Mouse (Mus musculus): ENCODE results near the gene Spag16. TPM values are rescaled to one million over a fixed set of nuclear protein-coding genes. Genes with fewer than 3 reads are reported as not detected.

Spag16 gene
- polyA plus RNA-seq, 1 experiment = not detected

- TF ChIP-seq POLR2A (IDR thresholded peaks at IDR 0.05; ENCODE audit: borderline replicate concordance, control insufficient read depth, low read depth, low read length) (no peak), CTCF (IDR thresholded peaks at IDR 0.05; ENCODE audit: control insufficient read depth, insufficient read depth, low read length) (no peak)
- 74% methylated on average over 2 of the region's 2 CpGs for WGBS
These were observed 308.8 kb downstream of the Spag16 start for GRCm38 (mm10) chr1:70135547-70135946.

GRCm38 (mm10) chr1:70165343-70166158 is 338.8 kb downstream of the Spag16 start:
- TF ChIP-seq CTCF (IDR thresholded peaks at IDR 0.05; ENCODE audit: control insufficient read depth, insufficient read depth, low read length) (no peak), POLR2A (IDR thresholded peaks at IDR 0.05; ENCODE audit: borderline replicate concordance, control insufficient read depth, low read depth, low read length) (no peak)
- H3K4me3 ChIP-seq (replicated peaks; ENCODE audit: control insufficient read depth, low read depth, low read length) = no peak overlapping the region
- no peak overlapping the region for H3K27ac ChIP-seq (ENCODE audit: control insufficient read depth, insufficient read depth, low read depth, low read length, poor library complexity)
- no peaks in the 10 kb centered on the region for H3K4me1 ChIP-seq (ENCODE audit: control insufficient read depth, insufficient read depth, low read length)
- WGBS = 65% methylated on average over 3 of the region's 3 CpGs

More at GRCm38 (mm10) chr1:70135547-70135946, 308.8 kb downstream of the Spag16 start:
- H3K4me3 ChIP-seq (replicated peaks; ENCODE audit: control insufficient read depth, low read depth, low read length) = no peak overlapping the region
- H3K27ac ChIP-seq (ENCODE audit: control insufficient read depth, insufficient read depth, low read depth, low read length, poor library complexity) = no peak overlapping the region
- no peaks in the 10 kb centered on the region for H3K4me1 ChIP-seq (ENCODE audit: control insufficient read depth, insufficient read depth, low read length)

GRCm38 (mm10) chr1:70180123-70180741 is 353.5 kb downstream of the Spag16 start:
- Histone ChIP-seq H3K27ac (ENCODE audit: control insufficient read depth, insufficient read depth, low read depth, low read length, poor library complexity) (no peak overlapping the region), H3K4me3 (replicated peaks; ENCODE audit: control insufficient read depth, low read depth, low read length) (no peak overlapping the region), H3K4me1 (ENCODE audit: control insufficient read depth, insufficient read depth, low read length) (no peaks in the 10 kb centered on the region)
- WGBS = 26% methylated on average over 4 of the region's 4 CpGs
- TF ChIP-seq CTCF (IDR thresholded peaks at IDR 0.05; ENCODE audit: control insufficient read depth, insufficient read depth, low read length) (no peak), POLR2A (IDR thresholded peaks at IDR 0.05; ENCODE audit: borderline replicate concordance, control insufficient read depth, low read depth, low read length) (no peak)

GRCm38 (mm10) chr1:70264815-70265214 is 438.0 kb downstream of the Spag16 start:
- Histone ChIP-seq H3K4me1 (ENCODE audit: control insufficient read depth, insufficient read depth, low read length) (no peaks in the 10 kb centered on the region), H3K4me3 (replicated peaks; ENCODE audit: control insufficient read depth, low read depth, low read length) (no peak overlapping the region), H3K27ac (ENCODE audit: control insufficient read depth, insufficient read depth, low read depth, low read length, poor library complexity) (no peak overlapping the region)
- WGBS = 82% methylated on average over 9 of the region's 9 CpGs
- TF ChIP-seq CTCF (IDR thresholded peaks at IDR 0.05; ENCODE audit: control insufficient read depth, insufficient read depth, low read length) = no peak
- no peak for TF ChIP-seq POLR2A (IDR thresholded peaks at IDR 0.05; ENCODE audit: borderline replicate concordance, control insufficient read depth, low read depth, low read length)

GRCm38 (mm10) chr1:70265920-70266505 is 439.2 kb downstream of the Spag16 start:
- TF ChIP-seq POLR2A (IDR thresholded peaks at IDR 0.05; ENCODE audit: borderline replicate concordance, control insufficient read depth, low read depth, low read length) = no peak
- TF ChIP-seq CTCF (IDR thresholded peaks at IDR 0.05; ENCODE audit: control insufficient read depth, insufficient read depth, low read length) = no peak
- H3K4me3 ChIP-seq (replicated peaks; ENCODE audit: control insufficient read depth, low read depth, low read length) = no peak overlapping the region
- 83% methylated on average over 5 of the region's 5 CpGs for WGBS

GRCm38 (mm10) chr1:70270139-70270538 is 443.4 kb downstream of the Spag16 start:
- WGBS = 14% methylated on average over 8 of the region's 8 CpGs
- no peak for TF ChIP-seq POLR2A (IDR thresholded peaks at IDR 0.05; ENCODE audit: borderline replicate concordance, control insufficient read depth, low read depth, low read length)
- TF ChIP-seq CTCF (IDR thresholded peaks at IDR 0.05; ENCODE audit: control insufficient read depth, insufficient read depth, low read length) = no peak

More at GRCm38 (mm10) chr1:70265920-70266505, 439.2 kb downstream of the Spag16 start:
- Histone ChIP-seq H3K4me1 (ENCODE audit: control insufficient read depth, insufficient read depth, low read length) (no peaks in the 10 kb centered on the region), H3K27ac (ENCODE audit: control insufficient read depth, insufficient read depth, low read depth, low read length, poor library complexity) (no peak overlapping the region)

GRCm38 (mm10) chr1:70272753-70273152 is 446.0 kb downstream of the Spag16 start:
- H3K27ac ChIP-seq (ENCODE audit: control insufficient read depth, insufficient read depth, low read depth, low read length, poor library complexity) = no peak overlapping the region
- 30% methylated on average over 2 of the region's 2 CpGs for WGBS
- H3K4me3 ChIP-seq (replicated peaks; ENCODE audit: control insufficient read depth, low read depth, low read length) = no peak overlapping the region
- H3K4me1 ChIP-seq (ENCODE audit: control insufficient read depth, insufficient read depth, low read length) = no peaks in the 10 kb centered on the region
- no peak for TF ChIP-seq CTCF (IDR thresholded peaks at IDR 0.05; ENCODE audit: control insufficient read depth, insufficient read depth, low read length)
- no peak for TF ChIP-seq POLR2A (IDR thresholded peaks at IDR 0.05; ENCODE audit: borderline replicate concordance, control insufficient read depth, low read depth, low read length)

More at GRCm38 (mm10) chr1:70270139-70270538, 443.4 kb downstream of the Spag16 start:
- Histone ChIP-seq H3K4me1 (ENCODE audit: control insufficient read depth, insufficient read depth, low read length) (no peaks in the 10 kb centered on the region), H3K4me3 (replicated peaks; ENCODE audit: control insufficient read depth, low read depth, low read length) (no peak overlapping the region), H3K27ac (ENCODE audit: control insufficient read depth, insufficient read depth, low read depth, low read length, poor library complexity) (no peak overlapping the region)

- H3K4me3 ChIP-seq (replicated peaks; ENCODE audit: control insufficient read depth, low read depth, low read length) = no peak overlapping the region
- H3K27ac ChIP-seq (ENCODE audit: control insufficient read depth, insufficient read depth, low read depth, low read length, poor library complexity) = no peak overlapping the region
- WGBS = 59% methylated on average over 2 of the region's 2 CpGs
- TF ChIP-seq CTCF (IDR thresholded peaks at IDR 0.05; ENCODE audit: control insufficient read depth, insufficient read depth, low read length) (no peak), POLR2A (IDR thresholded peaks at IDR 0.05; ENCODE audit: borderline replicate concordance, control insufficient read depth, low read depth, low read length) (no peak)
- H3K4me1 ChIP-seq (ENCODE audit: control insufficient read depth, insufficient read depth, low read length) = no peaks in the 10 kb centered on the region
These were observed 452.5 kb downstream of the Spag16 start for GRCm38 (mm10) chr1:70279296-70279695.
